Mouse (Mus musculus) monocyte, adult 5-6 weeks (primary cell): ENCODE data around the gene Fancd2os. TPM values are rescaled to one million over a fixed set of nuclear protein-coding genes. Genes with fewer than 3 reads are reported as not detected.

Experiments
- ATAC-seq: fragments of 153-309, 156-312 bp; replicated peaks from 2 replicates; pipeline ENCODE4 v1.8.0; 2017; ENCODE audit warnings: mild to moderate bottlenecking; ENCODE audit not compliant: low TSS enrichment, insufficient number of reproducible peaks, severe bottlenecking, poor library complexity, low FRiP score
- total RNA-seq: library from RNA; stranded (forward); fragments of 200-1000, 200-491, 200-594 nt; gene quantifications from 3 replicates; pipeline ENCODE4 v1.2.3, GENCODE M21; 2017

The Fancd2os gene
- total RNA-seq, 1 experiment from 2014 or later = not detected

DNA sequence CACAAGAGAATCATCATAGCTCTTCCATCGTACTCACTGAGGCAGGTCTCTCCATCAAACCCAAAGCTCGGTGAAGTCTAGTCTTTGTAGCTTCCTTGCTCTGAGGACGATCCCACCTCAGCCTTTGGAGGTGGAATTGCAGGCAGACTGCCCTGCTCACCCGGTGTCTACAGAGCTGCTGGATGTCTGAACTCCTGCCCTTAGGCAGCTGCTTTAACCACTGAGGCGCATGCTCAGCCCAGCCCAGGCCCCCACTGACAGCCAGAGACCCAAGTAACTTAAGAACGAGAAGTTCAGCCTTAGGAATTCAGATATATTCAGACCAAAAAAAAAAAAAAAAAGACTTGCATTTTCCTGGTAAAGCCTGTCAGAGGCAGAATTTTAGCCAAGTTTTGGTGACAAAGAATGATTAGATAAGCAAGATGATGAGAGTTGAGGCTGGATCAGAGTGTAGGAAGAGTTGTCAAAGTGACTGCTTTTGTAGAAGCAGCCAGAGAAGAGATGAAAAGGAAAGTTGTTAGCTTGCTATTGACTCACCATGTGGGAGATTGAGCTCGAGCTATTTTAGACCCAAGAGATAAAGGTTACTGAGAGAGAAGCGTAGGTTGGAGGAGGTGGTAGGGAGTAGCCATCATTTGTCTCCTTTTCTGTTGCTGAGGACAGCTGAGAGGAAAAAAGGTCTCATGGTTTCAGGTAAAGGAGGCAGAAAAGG lies 11.9 kb upstream of the Fancd2os start:
- ATAC-seq = no peak

DNA sequence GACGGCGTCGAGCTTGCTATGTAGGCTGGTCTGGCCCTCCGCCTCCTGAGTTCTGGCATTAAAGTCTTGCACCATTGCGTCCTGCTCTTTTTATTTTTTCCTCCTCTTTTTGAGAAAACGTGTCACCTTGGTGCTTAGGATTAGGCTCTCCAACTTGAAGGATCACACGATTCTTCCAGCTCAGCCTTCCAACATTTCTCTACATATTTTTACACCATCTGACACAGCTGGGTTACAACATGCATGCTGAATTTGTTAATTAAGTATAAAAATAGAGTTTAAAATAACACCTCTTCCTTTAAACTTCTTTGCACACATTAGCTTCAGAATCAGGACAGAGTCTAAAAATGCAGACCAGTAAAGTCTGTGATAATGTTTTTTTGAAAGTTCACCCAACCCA lies 8.8 kb upstream of the Fancd2os start:
- no peak for ATAC-seq

DNA sequence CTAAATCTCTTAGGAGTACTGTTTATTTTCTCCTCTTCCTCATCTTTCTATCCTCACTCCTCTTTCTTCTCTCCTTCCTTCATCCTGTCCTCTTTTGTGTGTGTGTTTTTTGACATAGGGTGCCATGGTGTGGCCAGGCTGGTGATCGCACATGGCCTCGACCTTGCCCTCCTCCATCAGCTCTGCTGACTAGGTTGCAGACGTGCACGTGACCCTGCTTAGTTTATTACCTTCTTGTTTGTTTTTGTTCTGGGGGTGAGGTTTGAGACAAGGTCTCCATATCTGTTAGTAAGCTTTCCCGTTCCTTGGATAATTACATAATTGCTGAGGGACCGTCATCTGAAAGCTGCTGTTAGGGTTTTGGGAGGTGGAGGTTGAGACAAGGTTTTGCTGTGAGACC lies 8.4 kb upstream of the Fancd2os start:
- no peak for ATAC-seq

DNA sequence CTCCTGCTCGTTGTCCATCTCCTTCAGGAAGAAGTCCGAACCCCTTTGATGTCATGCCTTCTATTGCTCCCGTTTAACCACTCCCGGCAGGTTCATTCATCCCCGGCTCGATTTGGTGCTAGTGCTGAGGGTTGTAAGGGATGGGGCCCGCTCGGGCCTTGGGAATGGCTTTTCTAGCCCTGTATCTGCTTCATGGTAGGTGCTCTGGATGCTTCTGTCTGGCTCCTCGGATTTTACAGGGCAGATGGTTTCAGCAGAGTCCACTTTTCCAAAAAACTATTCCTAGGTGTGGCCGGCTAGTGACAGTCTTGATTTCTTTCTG lies 4.7 kb upstream of the Fancd2os start:
- no peak; the same call in 1 of the 2 replicates for ATAC-seq

DNA sequence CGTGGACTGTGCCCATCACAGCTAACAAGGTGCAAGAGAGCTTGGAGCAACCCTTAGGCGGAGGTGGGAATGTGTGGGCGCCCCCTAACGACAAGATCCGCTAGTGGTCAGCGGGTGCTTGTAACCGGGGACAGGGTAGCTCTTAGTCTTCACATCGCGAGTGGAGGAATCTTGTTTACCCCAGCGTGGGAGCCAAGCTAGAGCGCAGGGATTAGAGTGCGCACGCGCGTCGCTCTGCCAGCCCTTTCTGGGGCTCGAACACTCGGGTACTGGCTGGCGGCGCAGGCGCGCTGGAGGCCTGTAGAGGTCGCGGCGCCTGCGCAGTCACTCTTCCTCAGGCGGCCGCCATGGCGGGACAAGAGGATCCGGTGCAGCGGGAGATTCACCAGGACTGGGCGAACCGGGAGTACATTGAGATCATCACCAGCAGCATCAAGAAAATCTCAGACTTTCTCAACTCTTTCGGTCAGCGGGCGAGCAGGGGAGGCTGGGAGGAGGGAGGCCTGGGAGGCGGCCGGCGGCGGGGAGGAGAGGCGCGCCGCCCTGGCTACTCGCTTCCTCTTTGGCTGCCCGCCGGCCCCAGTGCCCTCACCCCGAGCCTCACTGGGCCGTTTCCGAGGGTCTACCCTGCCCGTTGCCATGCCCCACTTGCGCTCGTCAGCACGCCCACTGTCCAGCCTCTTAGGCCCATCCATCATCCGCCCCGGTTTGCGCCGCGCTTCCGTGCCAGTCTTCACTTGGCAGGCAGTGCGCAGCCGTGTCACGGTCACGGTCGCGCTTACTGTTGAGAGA lies 4.1 kb upstream of the Fancd2os start, which contains the start of gene Brk1:
TSS of gene Brk1 (plus strand) at position 341 of the 792 bp plus-strand sequence.
- ATAC-seq = peak; percentile 88

DNA sequence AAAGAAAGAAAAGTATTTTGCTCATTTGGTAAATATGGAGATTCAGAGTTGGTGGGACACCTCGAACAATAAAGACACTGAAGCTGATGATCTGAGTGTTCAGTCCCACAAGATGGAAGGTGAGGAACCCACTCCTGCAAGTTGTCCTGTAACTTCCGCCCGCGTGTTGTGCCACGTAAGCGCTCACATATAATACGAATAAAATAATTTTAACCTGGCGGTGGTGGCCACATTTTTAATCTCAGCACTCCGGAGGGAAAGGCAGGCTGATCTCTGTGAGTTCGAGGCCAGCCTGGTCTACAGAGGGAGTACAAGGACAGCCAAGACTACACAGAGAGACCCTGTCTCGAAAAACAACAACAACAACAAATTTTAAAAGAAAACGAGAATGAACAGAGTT lies 3.5 kb upstream of the Fancd2os start:
- ATAC-seq = no peak

DNA sequence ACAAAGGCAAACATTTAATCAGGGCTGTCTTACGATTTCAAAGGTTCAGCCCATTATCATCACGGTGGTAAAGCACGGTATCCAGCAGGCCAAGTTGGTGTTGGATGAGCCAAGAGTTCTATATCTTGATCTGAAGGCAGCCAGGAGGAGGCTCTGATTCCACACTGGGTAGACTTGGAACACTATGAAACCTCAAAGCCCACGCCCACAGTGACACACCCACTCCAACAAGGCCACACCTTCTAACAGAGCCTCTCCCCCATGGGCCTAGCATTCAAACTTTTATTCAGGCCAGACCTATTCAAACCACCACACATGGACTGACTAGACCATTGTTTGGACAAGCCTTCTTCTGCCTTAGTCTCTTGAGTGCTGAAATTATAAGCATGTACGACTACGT lies 2.3 kb upstream of the Fancd2os start:
- ATAC-seq = no peak

DNA sequence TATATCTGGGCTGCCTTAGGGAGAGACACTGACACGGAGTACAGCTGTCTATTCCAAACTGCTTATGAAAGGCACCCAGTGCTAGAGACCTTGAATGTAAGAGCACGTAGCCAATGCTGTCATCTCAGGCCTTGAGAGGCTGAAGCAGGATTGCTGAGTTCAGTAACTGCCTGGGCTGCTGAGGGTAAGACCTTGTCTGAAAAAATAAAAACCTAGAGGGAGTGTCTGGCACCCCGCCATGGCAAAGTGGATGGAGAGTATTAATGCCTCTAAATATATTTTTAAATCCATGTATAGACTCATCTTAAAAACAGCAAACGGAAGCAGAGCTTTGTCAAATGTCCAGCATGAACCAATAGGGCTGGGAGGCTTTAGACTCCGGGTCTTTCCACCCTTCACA lies 682 bp downstream of the Fancd2os start:
- no peak for ATAC-seq

DNA sequence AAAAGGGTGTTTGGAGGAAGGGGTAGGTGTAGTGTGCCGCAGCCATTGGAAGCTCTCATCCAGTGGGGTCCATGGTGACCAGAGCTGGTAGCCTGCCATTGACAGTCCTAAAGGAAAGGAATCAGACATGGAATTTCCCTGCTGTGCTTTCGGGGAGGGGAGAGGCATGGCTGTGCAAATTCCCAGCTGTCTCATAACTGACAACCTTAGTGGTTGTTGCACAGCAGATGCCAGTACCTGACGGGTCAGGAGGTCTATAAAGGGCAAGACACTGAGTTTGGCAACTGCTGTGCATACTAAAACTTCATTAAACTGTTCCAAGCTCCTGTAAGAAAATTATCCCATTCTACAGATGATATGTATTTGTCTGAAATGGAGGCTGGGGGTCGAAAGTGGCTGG lies 2.6 kb downstream of the Fancd2os start:
- ATAC-seq = no peak

DNA sequence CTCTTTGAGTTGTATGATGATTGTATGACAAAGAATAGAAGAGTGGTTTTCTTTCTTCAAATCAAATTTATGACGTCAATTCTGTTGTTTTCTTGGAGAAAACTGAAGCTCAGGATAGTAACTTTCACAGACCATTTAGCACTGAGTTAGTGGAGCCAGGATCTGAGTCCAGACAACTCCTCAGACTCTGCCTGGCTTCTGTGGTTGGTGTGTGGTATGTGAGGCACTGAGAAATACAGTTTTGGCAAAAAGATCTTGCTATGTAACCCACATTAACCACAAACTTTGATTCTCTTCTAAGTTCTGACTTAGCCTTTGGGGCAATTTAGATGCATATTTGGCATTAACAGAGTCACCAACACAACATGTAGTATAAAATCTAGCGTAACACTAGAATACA lies 7.9 kb downstream of the Fancd2os start:
- ATAC-seq = no peak

DNA sequence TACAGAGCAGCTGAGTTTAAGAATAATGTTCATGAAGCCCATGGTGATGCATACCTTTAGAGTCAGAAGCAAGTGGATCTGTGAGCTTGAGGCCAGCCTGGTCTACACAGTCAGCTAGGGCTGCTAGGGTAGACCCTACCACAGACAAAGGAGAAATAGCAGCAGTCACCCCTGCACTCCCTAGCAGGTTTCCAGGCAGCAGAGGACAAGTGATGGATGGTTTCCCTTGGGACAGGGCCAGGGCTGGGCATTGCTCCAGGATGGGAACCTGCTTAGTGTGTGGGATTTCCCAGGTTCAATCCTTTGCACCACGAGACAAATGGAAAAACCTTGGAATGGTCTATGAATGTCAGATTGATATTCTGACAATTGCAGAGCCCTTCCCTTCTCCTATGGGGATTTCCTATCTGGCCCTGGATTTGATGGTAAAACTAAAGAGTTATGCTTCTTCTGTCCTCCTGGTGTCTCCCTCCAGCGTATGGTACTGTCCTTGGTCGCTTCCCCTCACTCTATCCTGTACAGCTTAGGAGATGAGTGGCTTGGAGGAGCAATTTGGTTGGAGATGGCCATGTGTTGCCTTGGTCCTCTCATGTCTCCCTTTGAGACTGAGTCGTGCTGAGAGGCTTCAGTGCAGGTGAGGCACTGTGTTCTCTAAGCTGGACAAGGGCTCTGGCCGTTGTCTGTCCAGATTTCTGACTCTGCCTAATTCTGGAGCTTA lies 13.9 kb downstream of the Fancd2os start:
- no peak for ATAC-seq

DNA sequence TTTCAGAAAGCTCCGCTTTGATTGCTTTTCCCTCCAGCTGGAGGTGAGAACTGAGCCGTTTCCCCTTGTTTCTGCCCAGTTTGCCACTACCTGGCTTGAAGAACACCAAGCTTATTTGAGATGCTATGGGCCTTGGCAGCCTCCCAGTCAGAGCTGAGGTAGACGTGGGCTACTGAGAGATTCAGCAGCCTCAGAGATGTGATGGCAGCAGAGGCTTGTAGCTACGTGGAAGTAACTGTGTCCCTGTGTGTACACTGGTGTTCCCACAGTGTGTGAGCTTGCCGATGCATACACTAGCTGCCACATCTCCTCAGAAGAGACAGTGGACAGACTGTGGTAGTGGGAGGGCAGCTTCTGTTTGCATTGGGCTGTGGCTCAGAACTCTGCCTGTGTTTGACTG lies 15.4 kb downstream of the Fancd2os start:
- ATAC-seq = no peak

DNA sequence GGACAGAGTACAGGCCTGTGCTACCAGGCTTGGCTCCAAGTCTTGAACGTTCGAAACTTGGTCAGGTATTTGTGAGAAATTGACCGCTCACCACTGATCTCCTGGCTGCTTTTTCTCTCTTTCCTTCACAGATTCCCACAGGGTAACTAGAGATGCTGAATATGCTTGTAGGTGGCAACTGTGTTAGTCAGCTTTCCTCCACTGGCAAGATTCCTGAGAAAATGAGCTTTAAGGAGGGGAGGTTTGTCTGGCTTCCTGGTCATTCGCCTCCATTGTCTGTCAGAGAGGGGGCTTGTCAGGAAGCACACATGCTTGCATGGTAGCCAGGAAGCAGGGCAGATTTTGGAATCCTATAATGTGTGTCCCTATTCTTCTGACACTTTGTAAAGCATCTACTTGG lies 17.5 kb downstream of the Fancd2os start:
- ATAC-seq = no peak

DNA sequence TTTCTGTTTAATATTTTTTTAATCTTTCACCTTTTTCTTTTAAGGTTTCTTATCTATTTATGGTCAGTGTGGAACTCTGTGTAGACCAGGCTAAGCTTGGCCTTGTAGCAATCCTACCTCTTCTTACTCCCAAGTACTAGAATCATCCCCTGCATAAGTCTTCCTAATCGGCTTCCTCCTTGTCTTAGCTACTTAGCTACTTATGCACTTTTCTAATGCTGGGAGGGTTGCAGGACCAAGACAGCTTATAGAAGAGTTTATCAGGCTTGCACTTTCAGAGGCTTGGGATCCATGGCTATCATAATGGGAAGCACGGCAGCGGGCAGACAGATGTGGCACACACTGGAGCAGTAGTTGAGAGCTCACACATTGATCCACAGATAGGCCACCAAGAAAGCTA lies 21.2 kb downstream of the Fancd2os start:
- ATAC-seq = no peak

DNA sequence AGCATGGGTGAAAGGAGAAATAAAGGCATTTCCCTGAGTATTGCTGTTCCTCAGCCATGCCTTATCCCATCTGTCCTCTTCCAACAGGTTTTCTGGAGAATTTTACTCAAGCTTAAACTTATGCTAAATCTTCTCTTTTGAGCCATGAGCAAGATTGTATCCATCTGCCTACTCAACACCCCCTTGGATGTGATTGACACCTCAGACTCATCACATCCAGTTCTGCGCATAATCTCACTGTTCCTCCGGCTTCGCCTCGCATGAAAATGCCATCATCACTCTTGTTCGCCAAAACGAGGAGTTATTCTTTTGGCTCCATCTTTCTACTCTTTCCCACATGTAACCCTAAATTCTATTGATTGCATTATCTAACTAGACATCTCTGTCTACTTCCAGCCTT lies 24.5 kb downstream of the Fancd2os start:
- ATAC-seq = no peak

DNA sequence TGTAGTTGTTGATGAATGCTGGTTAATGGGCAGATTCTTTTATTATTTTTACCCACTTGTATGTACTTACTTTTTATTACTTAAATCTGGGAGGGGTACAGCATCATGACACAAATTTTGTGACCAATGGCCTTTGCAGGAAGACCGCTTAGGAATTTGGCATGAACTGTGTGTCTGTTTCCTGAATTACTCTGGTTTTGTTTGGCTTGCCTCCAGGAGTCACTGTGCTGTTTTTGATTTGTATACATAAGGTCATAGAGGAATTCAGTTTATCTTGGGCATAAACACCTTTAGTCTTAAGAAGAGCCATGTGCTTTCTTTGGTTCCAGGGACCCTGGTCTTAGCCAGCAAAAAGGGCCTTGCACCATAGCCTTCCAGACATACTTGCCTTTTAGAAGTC lies 36.0 kb downstream of the Fancd2os start:
- no peak for ATAC-seq

DNA sequence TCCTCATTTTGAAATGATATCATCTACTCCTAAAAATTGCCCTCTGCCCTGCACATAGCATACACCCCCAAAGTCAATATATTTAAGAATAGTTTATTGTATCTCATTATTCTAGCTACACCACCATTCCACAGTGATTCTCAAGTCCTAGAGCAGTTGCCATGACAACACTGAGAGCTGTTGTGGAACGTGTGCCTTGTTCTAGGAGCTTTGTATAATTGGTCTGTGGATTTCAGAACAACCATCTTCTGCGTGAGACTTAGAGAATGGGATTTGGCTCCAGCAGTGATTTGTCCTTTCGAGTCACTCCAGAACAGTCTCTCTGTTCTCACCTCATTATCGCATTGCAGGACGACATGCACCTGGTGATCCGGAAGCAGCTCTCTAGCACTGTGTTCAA lies 40.8 kb downstream of the Fancd2os start:
- ATAC-seq = no peak
